Mouse (Mus musculus) c-Kit-positive CD71-negative TER-119-negative erythroid progenitor cells, embryonic 14.5 days (primary cell): Measurements from ENCODE around the gene Tssk1.

ENCODE experiments used
- DNase-seq: peaks from one replicate; pipeline ENCODE4 v3.0.0-alpha.2; 2013; ENCODE audit warnings: low read depth

Tssk1 gene

DNA sequence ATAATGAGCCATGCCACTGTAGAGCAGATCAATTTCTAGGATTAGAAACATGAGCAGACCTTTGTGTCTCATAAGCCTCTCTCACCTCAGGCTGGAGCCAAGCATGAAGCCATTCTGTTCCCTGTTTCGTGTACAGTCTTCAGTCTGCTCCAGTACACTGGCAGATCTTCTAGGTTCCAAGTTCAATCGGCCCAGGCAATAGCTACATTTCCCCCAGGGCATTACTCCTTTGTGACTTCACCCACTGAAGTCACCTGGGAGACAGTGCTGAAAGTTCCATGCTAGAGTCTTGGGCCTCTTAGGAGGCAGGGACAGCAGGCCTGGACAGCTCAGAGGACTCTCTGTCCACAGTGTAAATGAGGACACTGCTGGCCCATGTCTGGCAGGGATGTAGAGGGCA is at the start of gene Tssk1:
Tssk1 (plus strand) TSS at position 301 of the 400 bp plus-strand sequence.
- DNase-seq: no peak

DNA sequence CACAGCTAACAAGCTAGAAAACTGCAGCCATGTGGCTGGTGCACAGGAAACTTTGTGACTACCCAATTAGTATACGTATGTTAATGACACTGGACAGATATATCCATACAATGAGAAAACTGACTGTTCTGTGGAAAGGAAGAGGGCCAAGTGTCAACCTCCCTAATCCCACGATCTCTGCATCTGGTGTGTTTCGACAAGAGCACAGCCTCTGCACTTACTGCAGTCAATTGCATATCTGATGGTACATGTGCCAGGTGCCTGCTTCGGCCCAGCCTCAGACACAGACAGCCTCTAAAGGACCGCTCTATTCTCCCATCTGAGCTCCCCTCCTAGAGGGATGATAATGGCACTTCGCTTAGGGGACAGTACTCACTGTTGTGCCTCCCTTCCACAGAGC is 45.6 kb upstream of the Tssk1 start:
- no peak for DNase-seq

DNA sequence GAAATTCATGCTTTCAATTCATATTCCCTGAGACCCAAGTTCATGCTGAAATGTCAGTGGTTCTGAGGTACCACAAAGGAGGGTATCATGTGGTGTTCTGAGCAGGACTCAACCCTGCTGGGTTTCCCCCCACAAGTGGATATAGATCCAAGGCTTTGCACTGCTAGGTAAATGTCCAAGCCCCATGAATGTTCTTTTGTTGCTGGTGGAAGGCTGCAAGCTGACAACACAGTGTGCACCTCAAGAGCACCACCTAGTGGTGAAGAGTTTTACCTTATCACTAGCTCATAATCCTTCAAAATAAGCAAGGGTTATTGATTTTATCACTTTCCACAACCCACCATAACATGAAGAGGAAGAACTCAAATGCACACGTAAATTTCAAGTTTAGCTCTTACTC is 45.1 kb upstream of the Tssk1 start:
- DNase-seq: peak; percentile 45

DNA sequence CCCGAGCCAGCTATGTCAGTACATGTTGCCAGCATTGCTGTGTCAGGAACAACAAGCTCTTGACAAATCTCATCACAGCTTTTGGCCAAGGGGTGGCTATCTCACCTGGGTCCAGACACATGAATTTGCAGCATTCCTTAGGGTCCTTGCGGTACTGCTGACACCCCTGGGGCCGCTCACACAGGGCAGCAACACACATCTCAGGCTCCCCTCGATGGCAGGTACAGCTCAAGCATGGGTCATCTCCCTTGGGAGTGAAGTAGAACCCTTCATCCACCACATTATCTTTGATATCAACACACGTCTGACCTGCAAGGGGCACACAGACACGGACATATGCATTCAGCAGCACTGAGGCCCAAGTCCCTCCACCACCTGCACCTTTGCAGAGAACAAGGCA is 44.5 kb upstream of the Tssk1 start:
- DNase-seq: no peak

DNA sequence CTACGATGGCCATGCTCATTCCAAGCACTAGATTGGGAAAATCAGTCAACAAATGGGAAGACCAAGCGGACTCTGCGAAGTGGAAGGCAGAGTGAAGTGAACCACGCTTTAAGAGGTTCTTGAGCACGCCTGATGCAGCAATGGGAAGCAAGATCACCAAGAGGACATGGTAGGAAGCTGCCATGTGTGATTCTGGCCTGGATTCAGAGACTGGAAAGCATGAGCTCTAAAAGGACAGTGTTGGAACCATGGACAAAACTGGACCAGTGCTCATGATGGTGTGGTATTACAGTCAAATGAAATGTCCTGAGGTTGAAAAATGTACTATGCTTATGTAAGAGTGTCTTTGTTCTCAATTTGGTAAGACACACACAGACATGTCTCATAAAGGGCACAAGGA is 42.7 kb upstream of the Tssk1 start:
- DNase-seq: no peak

- DNase-seq: no peak
These were observed 42.2 kb upstream of the Tssk1 start for GRCm38 (mm10) chr16:17851860-17852259.

DNA sequence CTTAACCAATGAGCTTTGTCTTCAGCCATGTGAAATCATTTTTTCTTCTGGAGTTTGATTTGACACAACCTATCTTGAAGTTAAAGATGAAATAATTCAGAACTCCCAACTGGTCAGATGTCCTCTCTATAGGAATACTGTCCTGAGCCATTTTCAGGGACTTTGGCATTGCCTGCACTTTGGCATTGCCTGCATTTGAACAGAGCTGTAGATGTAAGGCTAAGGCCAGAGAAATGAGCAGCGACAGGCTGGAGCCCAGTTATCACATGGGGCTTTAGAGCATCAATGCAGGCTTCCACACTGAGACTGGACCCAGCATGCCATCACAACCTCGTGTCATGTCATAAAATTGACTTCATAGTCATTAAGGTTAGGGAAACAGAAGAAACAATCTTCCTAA is 40.8 kb upstream of the Tssk1 start:
- DNase-seq: no peak

DNA sequence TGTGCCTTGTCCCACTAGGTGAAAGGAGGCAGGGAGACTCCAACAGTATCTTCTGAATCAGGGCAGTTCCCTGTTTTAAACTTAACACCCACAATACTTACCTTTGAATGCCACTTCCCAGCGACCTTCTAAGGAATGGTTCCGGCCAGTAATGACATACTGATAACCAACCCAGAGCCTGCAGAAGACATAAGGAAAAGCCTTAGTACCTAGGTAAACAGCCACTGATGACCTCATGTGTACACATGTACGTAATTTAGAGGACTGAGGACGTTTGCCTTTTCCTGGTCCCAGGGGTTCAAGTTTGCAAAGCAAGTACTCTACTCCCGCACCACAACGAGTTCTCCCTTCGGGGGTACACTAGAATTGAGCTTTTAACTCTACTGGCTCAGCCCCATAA is 36.9 kb upstream of the Tssk1 start:
- DNase-seq: no peak

- no peak for DNase-seq
These were observed 35.4 kb upstream of the Tssk1 start for GRCm38 (mm10) chr16:17858592-17858991.

GRCm38 (mm10) chr16:17865293-17865692 is 28.7 kb upstream of the Tssk1 start:
- no peak for DNase-seq

GRCm38 (mm10) chr16:17865770-17866169 is 28.3 kb upstream of the Tssk1 start:
- DNase-seq: no peak

DNA sequence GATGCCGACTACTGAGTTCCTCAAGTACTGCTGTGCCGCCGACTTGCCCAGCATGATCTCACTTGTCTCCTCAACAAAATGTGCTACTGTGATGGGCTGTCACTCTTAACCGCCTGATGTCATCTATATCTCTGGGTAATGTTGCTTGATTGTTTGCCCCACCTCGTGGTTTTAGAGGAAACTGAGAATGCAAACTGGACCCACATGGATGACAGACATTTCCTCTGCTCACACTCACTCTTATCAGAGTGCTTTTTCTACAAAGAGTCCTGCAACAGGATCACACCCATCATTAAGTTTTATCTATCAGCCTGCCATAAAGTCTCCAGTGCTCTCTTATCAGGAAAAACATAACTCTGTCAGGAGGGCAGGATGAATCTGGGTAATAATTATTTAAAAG is 22.8 kb upstream of the Tssk1 start:
- DNase-seq: peak; percentile 20

GRCm38 (mm10) chr16:17872995-17873394 is 21.0 kb upstream of the Tssk1 start:
- no peak for DNase-seq

DNA sequence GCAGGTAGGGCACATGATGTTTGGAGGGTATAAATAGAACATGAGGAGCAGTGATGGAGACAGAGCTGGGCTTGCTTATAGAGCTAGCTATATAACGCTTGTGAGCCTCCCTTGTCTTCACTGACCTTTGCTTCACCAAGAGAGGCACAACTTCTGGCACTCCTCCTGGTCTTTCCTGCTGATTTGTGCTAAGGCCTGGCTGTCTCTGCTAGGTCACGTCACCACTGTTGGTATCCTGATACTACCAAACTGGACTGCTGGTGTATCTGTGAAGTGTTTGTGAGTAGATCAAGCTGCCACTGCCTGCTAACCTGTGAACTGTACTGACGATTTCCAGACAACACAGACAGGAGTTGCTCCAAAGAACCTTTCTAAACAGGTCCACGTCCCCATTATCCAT is 18.8 kb upstream of the Tssk1 start:
- no peak for DNase-seq

DNA sequence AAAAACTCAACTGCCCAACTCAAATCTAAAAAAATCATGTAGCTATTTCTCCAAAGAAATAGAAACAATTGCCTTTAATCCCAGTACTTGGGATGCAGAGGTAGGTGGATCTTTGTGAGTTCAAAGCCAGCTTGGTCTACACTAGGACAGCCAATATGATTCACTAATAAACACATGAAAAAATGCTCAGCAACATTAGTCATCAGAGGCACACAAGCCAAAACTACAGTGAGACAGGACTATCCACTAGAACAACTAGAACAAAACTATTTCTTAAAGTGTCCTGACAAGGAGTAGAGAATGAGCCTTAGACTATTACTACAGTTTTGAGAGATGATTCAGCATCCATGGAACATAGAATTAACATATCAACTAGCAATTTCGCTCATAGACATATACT is 17.9 kb upstream of the Tssk1 start:
- DNase-seq: no peak

DNA sequence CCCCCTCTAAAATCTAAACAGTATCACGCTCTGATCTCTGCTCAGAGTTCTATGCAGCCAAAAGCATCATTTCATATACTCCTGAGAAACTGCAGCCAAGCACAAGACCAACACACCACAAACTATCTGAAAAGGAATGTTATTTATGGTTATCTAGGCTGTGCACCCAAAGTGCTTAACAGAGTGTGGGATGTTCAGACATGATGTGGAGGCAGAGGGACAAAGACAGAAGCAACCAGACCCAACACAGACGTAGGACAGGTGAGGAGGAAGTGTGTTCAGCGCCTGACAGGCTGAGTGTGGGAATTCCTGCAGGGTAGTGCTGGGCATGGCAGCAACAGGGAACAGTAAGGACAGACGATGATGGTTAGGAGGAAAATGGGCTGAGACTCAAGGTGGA is 14.5 kb upstream of the Tssk1 start:
- no peak for DNase-seq

- no peak for DNase-seq
These were observed 11.8 kb upstream of the Tssk1 start for GRCm38 (mm10) chr16:17882196-17882595.

- DNase-seq: no peak
These were observed 9.9 kb upstream of the Tssk1 start for GRCm38 (mm10) chr16:17884116-17884515.

GRCm38 (mm10) chr16:17889689-17890341 is 4.2 kb upstream of the Tssk1 start:
- DNase-seq: no peak

DNA sequence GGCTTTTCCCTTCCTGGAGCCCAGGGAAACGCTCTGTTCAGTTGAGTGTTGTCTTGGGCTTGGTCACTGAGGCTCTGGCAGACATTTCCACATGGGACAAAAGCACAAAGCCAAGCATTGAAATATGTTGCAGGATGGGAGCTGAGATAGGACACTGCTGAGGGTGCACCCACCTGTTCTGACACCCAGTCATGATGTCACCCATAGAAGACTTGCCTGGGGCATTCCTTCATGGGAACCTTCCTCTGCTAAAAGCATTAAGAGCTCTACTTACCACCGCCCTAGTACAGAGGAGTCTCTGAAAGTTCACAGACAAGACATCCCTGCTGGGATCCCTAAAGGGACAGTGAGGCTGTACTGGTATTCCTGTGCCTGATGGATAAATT is 3.7 kb upstream of the Tssk1 start:
- DNase-seq: no peak

DNA sequence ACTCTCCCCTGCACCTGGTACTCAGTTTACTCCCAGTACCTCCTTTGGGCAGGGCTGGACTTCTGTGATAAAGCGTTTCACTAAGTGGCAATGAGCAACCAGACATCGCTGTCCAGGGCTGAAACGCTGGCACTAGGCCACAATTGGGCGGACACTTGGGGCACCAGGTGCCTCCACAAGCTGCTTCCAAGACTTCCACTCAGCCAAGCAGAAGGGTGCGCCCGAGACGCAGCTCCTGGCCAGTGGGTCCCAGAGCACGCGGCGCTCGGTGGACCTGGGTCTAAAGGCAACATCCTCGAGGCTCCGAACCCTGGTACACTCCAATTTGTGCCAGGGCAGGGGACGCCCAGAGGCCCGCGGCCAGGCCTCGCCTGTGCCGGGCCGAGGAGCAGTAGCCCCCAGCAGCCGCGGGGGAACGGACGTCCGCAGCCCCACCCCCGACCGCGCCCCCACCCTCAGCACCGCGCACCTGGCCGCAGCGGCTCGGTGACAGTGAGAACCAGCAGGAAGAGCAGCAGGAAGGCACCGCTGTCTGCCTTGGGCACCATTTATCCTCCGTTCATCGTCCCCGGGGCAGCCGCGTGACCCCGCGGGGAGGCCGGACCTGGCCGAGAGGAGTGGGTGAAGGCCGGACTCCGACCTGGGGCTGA is 3.0 kb upstream of the Tssk1 start:
- no peak for DNase-seq

- peak; percentile 98 for DNase-seq
These were observed 2.5 kb upstream of the Tssk1 start, which contains the start of gene Gm20518 for GRCm38 (mm10) chr16:17891567-17891959. Gene Gm20518, minus strand, starts transcription at chr16:17891671.

GRCm38 (mm10) chr16:17892606-17893005 is 1.4 kb upstream of the Tssk1 start:
- no peak for DNase-seq

DNA sequence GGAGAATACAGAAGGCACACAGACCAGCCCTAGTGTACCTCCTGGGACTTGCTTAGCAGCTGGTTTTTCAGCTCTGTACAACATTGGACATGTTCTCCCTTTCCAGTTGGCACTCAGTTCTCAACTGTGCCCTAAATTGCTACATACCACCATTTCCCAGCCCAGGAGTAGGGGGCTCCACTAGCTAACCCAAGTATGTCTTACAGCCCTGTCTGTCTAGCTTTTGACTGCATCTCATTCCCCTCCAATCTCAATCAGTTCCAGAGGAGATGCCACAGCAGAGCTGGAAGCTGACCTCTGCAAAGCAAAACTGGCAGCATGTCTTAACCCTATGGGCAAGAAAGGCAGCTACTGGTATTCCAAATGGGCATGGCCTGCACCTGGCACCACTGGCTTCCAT is 2.1 kb downstream of the Tssk1 start:
- DNase-seq: no peak
